Mouse (Mus musculus): ENCODE measurements around the gene Cdipt.

Cdipt gene

DNA sequence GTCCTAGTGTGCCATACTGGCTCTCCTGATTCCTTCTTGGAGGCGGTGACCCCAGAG lies at the start of gene Cdipt:
Gene Cdipt, plus strand, starts transcription at position 22 of the 57 bp plus-strand sequence.
- no peak for DNase-seq

DNA sequence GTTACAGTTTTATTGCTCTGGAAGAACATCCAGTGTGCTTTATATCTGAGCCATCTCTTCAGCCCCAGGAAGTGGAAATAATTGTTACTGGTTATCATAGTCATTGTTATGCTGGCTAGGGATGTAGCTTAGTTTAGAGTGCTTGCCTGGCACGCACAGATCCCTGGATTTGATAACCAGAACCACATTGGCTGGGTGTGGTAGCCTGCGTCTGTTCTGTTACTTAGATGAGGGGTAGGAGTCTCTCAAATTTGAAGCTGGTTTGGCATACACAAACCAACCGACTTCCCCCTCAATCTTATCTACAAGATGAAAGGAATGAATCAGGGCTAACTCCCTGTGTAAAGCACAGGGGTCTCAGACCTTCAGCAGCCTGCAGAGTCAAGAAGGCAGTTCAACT lies 49.4 kb upstream of the Cdipt start:
- no peak for DNase-seq

DNA sequence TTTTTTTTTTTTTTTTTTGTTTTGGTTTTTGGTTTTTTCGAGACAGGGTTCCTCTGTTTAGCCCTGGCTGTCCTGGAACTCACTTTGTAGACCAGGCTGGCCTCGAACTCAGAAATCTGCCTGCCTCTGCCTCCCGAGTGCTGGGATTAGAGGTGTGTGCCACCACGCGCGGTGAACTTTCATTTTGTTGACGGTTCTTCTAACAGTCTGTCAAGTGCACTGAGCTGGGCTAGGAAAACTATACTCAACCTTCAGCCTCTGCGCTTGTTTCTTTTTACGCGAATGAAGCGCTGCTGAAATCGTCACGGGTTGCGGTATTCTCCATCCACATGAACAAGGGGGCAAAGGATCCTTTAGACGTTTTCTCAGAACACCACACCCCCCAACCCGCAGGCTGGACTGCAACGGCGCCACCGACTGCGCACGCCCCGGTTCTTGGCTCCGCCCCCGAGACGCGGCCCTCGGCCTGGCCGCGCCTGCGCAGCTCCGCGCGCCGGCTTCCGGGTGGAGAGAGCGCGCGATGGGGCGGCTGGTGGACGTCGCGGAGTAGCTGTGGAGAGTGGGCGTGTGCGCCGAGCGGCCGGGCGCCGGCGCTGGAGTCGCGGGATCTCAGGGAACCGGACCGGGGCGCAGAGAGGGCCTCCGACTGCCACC lies 47.2 kb upstream of the Cdipt start, which contains the start of gene Kctd13:
Gene Kctd13, plus strand, starts transcription at position 496 of the 654 bp plus-strand sequence.
- peak; percentile 92 for DNase-seq

DNA sequence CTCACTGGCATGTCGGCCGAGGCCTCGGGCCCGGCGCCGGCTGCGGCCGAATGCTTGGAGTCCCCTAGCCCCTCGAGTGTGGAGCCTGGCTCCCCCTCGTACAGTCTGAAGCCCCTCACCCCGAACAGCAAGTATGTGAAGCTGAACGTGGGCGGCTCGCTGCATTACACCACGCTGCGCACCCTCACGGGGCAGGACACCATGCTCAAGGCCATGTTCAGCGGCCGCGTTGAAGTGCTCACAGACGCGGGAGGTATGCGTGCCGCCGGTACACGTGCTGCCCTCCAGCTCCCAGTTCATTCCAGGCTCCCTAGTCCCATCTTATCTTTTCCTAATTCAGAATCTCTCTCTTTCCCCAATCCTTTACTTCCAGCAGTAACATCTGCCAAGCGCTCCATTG lies 46.7 kb upstream of the Cdipt start:
- no peak for DNase-seq

DNA sequence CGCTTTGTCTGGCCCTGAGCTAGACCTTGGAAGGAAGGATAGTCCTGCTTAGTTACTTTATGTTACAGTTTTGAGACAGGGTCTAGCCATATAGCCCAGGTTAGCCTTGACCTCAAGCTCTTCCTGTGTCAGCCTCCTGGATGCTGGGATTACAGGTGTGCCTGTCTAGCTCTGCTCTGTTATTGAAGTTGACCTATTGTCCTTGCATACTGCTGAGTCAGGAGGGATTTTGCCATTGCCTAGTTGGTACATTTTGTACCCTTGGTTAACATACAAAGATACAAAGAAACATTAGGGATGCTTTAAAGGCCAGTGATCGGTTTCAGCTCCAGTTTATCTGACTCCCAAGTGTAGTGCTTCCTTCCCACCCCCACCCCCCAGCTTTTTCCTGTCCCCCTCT lies 43.1 kb upstream of the Cdipt start:
- no peak for DNase-seq

DNA sequence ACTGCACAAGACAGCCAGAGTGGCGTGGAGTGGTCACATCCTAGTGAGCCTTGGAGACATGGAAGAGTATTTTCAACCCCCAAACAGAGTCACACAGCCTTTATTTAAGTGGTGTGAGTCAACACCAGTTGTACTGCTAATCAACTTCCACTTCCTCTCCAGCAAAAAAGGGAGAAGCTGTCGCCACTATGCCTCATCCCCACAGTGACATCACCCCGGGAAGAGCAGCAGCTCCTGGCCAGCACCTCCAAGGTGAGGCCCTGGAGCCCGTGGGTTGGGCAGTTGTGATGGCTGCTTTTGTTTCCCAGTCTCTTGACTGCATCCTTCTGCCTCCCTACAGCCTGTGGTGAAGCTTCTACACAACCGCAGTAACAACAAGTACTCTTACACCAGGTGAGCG lies 34.5 kb upstream of the Cdipt start:
- DNase-seq, result no peak

DNA sequence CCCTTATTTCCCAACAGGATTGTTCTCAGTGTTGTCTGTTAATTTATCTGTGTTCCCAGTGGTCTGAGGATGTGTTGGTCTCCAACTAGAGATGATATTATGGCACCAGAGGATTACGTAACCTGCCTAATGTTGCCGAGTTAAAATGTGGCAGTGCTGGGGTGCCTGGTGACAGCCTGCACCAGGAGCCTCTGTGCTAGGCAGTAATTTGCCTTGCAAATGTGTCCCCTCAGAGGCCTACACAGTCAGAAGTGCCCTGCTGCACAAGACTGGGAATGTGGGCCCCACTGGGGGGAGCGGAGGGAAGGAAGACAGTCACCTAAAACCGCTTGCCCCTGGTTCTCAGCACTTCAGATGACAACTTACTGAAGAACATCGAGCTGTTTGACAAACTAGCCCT lies 33.9 kb upstream of the Cdipt start:
- no peak for DNase-seq

DNA sequence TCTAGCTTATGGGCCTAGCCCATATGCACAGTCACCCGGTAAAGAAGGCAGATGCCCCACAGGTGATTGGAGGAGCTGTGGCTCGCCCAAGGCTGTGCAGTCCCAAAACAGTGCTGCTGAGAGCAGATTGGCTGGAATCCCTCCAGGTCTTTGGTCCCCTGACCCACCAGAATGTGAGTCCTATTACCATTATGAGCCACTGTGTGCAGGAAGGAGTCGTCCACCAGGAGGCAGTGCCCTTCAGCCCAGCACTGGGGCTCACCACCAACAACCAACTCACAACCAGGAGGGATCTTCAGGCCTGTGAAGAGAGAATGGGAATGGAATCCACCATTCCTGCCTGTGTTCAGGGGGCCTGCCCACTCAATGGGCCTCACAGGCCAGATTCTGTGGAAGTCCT lies 29.2 kb upstream of the Cdipt start:
- DNase-seq, result no peak

DNA sequence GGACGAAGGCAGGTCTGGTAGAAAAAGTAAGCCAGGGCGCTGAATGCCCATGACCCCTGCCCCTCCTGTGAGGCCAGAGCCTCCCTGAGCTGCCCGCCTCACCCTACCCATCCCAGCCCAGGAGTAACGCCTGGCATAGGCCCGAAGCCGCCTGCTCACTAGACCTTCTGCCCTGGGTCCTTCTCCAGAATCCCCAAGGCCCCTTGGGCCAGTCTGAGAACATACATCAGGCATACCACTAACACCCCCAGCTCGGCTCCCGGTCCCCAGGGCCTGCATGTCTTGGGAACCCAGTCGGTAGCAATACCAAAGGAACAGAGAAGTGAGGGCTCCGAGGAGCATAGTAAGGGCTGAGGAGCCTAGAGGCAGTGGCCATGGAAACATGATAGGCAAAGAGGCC lies 27.1 kb upstream of the Cdipt start:
- no peak for DNase-seq

DNA sequence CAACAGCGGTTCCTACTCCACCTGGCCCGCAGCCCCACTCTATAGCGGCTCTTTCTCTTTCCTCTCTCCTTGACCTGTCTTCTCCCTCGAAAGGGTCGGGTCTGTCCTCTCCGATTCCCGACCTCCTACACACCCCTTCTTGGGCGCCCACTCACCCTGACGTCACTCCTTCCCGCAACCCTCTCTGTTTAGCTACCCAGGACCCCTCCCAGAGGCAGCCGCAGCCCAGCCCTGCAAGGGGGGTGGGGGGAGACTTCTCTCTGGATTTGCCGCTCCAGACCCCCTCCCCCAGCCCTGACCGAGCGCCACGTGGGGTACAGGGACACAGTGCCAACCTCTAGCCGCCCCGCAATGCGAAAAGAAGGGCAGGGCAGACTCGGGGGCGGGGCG lies 26.3 kb upstream of the Cdipt start, which contains the start of gene Asphd1:
Gene Asphd1, minus strand, starts transcription at position 180 of the 390 bp plus-strand sequence.
- no peak for DNase-seq

DNA sequence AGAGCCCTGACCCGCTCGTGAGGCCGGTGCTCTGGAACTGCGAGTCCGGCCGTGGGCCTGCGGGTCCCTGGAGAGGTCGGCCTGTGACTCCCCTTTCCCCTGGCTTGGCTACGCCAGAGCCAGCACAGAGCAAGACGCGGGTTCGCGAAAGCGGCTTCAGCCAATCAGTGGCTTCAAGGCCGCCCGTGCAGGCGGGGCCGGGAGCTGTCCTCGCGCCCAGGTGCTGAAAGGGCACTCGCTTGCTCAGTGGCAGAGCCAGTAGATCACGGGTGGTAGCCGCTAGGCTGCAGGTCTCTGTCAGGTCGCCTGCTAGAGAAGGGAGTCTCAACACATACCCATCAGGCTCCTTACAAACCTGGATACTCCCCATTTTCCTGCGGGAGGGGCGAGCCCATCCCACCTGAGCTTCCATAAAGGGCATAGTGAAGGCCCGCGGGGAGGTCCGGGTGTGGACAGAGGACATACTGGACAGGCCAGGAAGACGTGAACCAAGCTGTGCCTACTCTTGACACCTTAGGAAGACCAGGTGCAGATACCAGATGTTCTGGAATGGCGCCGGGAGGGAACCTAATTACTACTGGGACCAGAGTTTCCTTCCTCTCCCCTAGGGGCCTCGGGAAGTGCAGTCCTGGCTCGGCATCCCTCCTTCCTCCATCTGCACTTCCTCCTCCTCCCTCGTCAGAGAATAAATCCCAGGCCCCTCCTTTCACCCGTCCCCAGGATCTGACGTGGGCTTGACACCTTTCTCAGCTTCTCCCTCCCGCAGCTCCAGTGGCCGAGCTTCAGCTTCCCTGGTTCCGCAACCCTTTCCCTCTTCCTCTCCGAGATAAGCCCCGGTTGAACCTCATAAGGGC lies 25.7 kb upstream of the Cdipt start, which contains the start of gene Sez6l2:
Gene Sez6l2, plus strand, starts transcription at position 771 of the 854 bp plus-strand sequence.
- DNase-seq, result peak; percentile 77

DNA sequence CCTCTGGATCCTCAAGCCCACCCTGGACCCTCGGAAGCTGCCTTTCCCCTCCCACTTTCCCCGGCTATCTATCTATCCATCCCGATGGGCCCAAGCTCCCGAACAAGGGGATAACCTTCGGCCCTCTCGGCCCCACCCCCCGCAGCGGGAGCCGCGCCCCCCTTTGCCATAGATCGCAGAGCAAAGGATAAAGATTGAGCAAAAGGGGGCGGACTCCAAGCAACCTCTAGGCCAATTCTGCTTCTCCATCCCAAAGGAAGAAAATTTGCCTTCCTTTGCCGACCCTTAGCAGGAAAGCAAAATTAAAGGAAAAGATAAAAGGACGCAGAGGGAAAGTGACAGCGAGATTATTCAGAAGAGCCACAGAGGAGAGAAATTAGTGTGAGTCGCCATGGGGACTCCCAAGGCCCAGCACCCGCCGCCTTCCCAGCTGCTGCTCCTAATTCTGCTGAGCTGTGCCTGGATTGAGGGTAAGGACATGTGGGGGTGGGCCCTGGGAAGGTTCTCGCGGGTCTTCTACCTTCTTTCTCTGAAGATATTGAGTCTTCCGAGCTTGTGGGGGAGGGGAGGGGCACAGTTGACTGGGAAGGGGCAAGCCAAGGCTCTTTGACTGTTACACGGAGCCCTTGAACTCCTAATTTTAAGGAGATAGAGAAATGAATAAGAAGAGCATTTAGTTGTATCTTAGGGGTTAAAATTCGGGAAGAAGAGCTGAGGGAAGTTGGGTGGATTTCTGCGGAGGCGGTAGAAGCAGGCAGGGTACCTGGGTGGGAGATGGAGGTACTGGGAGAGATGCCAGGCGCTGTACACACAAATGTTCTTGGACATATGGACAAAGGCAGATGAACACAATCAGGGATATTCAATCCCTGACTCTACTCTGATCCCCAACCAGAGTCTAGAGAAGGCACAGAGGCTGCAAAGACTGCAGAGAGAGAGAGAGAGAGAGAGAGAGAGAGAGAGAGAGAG lies 24.8 kb upstream of the Cdipt start:
- DNase-seq, result no peak

DNA sequence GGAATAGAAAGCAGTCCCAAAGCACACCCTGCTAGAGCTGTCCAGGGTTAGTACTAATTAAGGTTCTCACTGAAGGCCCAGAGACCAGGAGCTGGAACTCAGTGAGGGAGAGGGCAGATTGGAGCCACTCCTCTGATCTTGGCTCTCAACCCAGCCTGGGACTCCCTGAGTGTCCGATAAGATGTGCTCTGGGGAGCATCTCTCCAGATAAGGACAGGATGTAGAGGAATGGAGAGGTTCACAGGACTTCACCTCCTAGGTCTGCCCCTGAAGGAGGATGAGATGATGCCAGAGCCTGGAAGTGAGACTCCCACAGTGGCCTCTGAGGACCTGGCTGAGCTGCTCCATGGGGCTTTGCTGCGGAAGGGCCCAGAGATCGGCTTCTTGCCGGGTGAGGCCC lies 24.0 kb upstream of the Cdipt start:
- DNase-seq, result no peak

- DNase-seq, result no peak
These were observed 23.1 kb upstream of the Cdipt start for GRCm38 (mm10) chr7:126952646-126953045.

DNA sequence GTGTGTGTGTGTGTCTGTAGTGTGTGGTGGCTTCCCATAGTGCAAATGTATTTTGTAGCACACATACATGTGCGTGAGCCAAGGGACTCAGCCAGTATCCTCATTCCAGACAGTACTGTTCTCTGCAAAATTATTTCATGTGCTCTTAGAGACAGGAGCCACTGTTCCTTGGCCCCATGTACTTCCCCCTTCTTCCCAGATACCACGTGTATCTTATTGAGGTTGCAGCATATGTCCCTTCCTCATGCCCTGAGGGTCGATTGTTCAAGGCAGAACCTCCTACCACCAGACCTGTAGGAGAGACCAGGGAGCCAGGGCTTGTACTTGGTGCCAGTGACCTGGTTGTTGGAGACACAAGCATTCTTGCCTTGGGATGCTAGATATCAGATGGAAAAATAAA lies 20.6 kb upstream of the Cdipt start:
- DNase-seq, result no peak

DNA sequence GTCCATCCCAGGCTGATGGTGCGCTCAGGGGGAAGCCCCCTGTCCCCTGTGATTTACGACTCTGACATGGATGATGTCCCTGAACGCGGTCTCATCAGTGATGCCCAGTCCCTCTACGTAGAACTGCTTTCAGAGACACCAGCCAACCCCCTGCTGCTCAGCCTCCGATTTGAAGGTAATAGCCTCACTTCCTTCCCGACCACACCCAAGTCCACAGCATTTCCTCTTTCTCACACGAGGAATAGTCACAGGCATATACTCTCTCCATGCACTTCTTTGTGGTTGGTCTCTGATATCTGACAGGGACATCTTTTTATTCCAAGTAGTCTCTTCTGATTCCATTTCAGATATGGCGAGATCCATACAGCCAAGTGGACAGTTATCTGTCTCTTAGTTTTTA lies 15.9 kb upstream of the Cdipt start:
- DNase-seq, result no peak

DNA sequence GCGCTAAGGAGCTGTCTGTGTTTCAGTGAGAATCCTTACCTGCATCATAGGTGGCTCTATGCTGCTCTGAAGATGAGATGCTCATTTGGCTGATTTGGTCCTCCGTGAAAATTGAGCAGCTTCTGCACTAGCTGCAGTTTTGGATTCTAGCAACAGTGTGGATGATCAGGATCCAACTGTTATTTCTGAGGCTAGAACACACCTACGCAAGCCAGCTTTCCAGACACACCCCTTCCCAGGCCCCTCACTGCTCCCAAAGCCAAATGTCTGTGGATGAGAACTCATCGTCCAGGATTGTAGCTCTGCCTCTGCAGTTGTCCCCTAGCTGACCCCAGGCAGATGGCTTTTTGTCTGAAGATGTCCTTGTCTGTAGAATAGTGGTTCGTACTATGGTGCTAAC lies 14.6 kb upstream of the Cdipt start:
- DNase-seq, result no peak

- DNase-seq, result no peak
These were observed 13.7 kb upstream of the Cdipt start for GRCm38 (mm10) chr7:126961965-126962364.

DNA sequence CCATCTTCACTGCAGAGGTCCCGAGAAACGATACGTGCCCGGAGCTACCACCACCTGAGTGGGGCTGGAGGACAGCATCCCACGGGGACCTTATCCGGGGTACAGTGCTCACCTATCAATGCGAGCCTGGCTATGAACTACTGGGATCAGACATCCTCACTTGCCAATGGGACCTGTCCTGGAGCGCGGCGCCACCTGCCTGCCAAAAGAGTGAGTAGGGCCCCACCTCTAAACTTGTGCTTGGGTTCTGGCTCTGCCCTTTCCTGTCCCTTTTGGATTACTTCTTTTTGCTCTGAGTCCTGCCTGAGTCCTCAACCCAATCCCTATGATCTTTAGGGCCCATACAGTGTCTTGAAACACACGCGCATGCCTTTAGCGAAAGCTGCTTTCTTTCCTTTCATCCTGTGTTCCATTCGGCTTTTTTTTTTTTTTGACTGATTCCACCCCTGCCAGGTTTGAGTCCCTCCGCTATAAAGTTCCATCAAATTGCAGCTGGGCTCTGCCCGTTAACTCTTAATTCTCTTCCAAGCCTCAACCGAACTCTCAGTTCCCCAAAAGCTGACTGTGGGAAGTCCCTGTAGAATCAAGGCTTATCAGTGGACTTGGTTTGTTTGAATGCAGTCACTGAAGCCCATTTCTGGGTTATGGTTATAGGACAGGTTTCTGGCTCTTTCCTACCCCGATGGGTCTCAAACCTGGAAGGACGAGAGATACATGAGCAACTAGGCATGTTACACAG lies 12.0 kb upstream of the Cdipt start:
- peak; percentile 38 for DNase-seq

DNA sequence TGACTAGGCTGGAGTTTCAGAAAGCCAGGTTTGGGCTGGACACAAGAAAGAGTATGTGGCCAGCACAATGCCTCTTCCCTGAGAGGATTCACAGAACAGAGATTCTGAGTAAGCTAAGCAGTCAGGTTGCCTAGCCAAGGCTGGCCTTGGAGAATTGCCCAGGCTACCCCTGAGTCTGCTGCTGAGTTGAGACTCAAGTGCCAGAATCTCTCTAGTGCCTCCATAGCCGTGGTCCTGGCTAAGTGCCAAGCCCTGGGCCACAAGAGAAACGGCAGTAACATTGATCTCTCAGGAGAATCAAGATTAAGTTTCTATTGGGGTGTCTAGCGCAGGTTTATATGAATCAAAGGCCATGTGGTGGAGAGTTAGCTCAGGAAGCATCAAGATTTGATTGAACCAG lies 10.1 kb upstream of the Cdipt start:
- DNase-seq, result no peak

GRCm38 (mm10) chr7:126967361-126967760 lies 8.4 kb upstream of the Cdipt start:
- no peak for DNase-seq

DNA sequence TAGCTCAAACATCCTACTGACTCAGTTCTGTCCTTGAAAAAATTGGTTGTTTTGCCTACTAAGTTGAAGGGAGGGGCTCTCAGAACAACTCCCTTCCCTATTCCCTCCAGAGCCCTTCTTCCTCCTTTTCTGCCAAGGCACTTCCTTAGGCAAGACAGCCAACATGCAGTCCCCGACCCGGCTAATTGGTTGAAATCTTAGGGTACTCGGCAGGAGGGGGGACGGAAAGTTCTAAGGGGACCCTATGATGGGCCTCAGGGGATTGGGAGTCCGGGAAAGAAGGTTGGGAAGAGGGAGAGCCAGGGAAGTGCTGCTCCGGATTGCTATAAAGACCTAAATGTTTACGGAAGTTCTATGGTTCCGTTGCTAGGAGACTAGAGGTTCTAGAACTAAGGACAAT lies 221 bp upstream of the Cdipt start:
- no peak for DNase-seq

Data from kidney, adult 11 months (tissue).